Mouse (Mus musculus) lung, embryonic 14.5 days (tissue): ENCODE results near the gene Cd300ld2. TPM values are rescaled to one million over a fixed set of nuclear protein-coding genes. Genes with fewer than 3 reads are reported as not detected.
"Not testable (repeated sequence)": the region's sequence is repeated elsewhere in the genome, so short reads cannot be mapped to it uniquely, and the experiment has no call there.

Experiments
- ATAC-seq: fragments of 200-750 bp; cut with Nextera tagmentation; 2 replicates; pipeline ENCODE4 v1.8.0; 2017; ENCODE audit warnings: mild to moderate bottlenecking, moderate TSS enrichment, moderate library complexity; ENCODE audit not compliant: insufficient read depth
- DNase-seq: peaks from one replicate; pipeline ENCODE4 v3.0.0-alpha.2; 2015
- H3K27ac ChIP-seq: fragments of 300-500 bp; sonication (generic); 2 replicates; pipeline ENCODE4 v1.5.1; 2014; ENCODE audit warnings: low read depth, mild to moderate bottlenecking, moderate library complexity
- H3K27me3 ChIP-seq: fragments of 300-500 bp; sonication (generic); 2 replicates; pipeline ENCODE4 v1.6.1; 2014; ENCODE audit warnings: low read length, control low read depth; ENCODE audit not compliant: insufficient read depth
- H3K36me3 ChIP-seq: fragments of 300-500 bp; sonication (generic); 2 replicates; pipeline ENCODE4 v1.6.1; 2014; ENCODE audit warnings: control low read depth; ENCODE audit not compliant: insufficient read depth
- H3K4me1 ChIP-seq: fragments of 300-500 bp; sonication (generic); 2 replicates; pipeline ENCODE4 v1.6.1; 2014; ENCODE audit warnings: antibody characterized with exemption, control low read depth; ENCODE audit not compliant: insufficient read depth
- H3K4me2 ChIP-seq: fragments of 300-500 bp; sonication (generic); 2 replicates; pipeline ENCODE4 v1.6.1; 2014; ENCODE audit warnings: mild to moderate bottlenecking
- H3K4me3 ChIP-seq: fragments of 300-500 bp; sonication (generic); 2 replicates; pipeline ENCODE4 v1.5.1; 2014; ENCODE audit warnings: low read depth, low read length
- H3K9ac ChIP-seq: fragments of 300-500 bp; sonication (generic); 2 replicates; pipeline ENCODE4 v1.6.1; 2014
- H3K9me3 ChIP-seq: fragments of 300-500 bp; sonication (generic); 2 replicates; pipeline ENCODE4 v1.6.1; 2016; ENCODE audit warnings: low read depth, low read length, control low read depth
- CTCF ChIP-seq: IDR thresholded peaks from 2 replicates; pipeline ENCODE4 v1.5.1; 2016; ENCODE audit warnings: antibody characterized with exemption, low read depth
- WGBS: fragments of 180-500 bp; shearing (Covaris S2); extraction: QIAGEN DNeasy Blood & Tissue Kit; methylation state at CpG from one replicate; pipeline ENCODE4 v1.1.7; 2014; 5-methylcytosine and 5-hydroxymethylcytosine counted together
- polyA plus RNA-seq: library from polyadenylated mRNA; unstranded; fragments of >200 nt; fragmentation: Nextera tagmentation; extraction: Ambion mirVana; gene quantifications from 2 replicates; pipeline ENCODE4 v1.2.1, GENCODE M21; 2014

The Cd300ld2 gene
- polyA plus RNA-seq, 1 experiment from 2014 or later: not detected

DNA sequence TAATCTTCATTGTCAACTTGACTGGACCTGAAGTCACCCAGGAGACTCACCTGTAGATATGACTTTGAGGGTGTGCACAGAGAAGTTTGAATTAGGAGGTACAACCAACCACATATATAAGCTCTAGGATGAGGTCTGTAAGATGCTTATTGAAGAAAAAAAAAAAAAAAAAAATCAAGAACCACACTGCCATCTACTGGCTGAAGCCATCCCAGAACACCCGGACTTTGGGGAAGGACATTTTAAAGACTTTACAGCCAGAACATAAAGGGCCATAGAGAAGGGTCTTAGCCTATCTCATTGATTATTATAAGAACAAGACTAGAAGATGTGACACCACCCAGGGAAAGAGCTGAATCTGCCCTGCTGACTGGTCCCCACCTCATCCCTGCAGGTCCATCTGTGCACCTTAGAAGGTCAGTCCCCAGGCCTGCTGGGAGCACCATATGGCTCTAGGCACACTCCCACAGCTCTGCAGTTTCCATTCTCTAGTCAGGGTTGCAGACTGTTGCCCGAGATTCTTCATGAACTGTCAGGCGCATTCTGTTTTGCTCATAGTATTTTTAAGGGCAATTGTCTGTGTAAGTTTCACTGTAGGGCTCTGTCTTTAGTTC lies 33.4 kb upstream of the Cd300ld2 start:
- DNase-seq (peak; percentile 41), ATAC-seq (no peak)
- no peaks in the 10 kb centered on the region for H3K36me3 ChIP-seq
- peak; percentile 24; the same call in 1 of the 2 replicates for TF ChIP-seq CTCF
- no peak overlapping the region for H3K4me3 ChIP-seq
- H3K27ac ChIP-seq: no peak overlapping the region
- WGBS: 31% methylated on average over 3 of the region's 3 CpGs
- H3K27me3 ChIP-seq: no peaks in the 10 kb centered on the region
- H3K4me2 ChIP-seq: no peak overlapping the region
- H3K9ac ChIP-seq: no peak overlapping the region
- H3K4me1 ChIP-seq: no peaks in the 10 kb centered on the region
- no peaks in the 10 kb centered on the region for H3K9me3 ChIP-seq

DNA sequence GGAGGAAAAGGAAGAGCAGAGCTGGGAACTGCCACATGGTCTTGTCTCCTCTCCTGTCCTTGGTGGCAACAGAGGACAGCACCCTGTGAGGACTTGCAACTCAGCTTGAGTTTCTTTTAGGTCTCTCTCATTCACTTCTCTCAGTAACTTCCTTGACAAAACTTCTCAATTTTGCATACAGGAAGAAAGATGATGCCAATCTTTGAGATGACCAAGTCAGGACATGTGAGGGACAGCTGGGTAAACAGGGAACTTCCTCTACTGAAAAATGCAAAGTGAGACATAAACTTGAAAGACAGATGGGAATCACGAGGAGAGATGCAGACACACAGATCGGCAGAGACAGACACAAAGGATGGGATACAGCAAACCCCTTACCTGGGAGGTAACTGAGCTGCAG lies 32.3 kb upstream of the Cd300ld2 start, which contains the start of gene Cd300ld3:
Gene Cd300ld3, minus strand, starts transcription at position 151 of the 400 bp plus-strand sequence.
- H3K4me3 ChIP-seq: no peak within 1 kb of the TSS
- ATAC-seq (no peak), DNase-seq (no peak)
- no peaks in the 10 kb centered on the region for H3K4me1 ChIP-seq
- no peak within 1 kb of the TSS for H3K4me2 ChIP-seq
- no peaks in the 10 kb centered on the region for H3K27me3 ChIP-seq
- H3K9ac ChIP-seq: no peak within 1 kb of the TSS
- H3K36me3 ChIP-seq: no peaks in the 10 kb centered on the region
- no peak for TF ChIP-seq CTCF
- H3K9me3 ChIP-seq: no peaks in the 10 kb centered on the region
- 65% methylated on average over 2 of the region's 2 CpGs for WGBS
- H3K27ac ChIP-seq: no peak within 1 kb of the TSS

DNA sequence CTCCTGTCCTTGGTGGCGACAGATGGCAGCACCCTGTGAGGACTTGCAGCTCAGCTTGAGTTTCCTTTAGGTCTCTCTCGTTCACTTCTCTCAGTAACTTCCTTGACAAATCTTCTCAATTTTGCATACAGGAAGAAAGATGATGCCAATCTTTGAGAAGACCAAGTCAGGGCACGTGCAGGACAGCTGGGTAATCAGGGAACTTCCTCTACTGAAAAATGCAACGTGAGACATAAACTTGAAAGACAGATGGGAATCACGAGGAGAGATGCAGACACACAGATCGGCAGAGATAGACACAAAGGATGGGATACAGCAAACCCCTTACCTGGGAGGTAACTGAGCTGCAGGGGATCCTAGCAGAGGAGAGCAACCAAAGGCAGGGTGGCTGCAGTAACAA lies 21.7 kb upstream of the Cd300ld2 start, which contains the start of gene Cd300ld5:
Gene Cd300ld5, minus strand, starts transcription at position 101 of the 400 bp plus-strand sequence.
- not testable (repeated sequence) for H3K9me3 ChIP-seq, H3K4me3 ChIP-seq, H3K4me1 ChIP-seq, H3K36me3 ChIP-seq, H3K9ac ChIP-seq, H3K4me2 ChIP-seq, DNase-seq, ATAC-seq, H3K27me3 ChIP-seq, H3K27ac ChIP-seq
- no CpG with 5 or more reads among the region's 6 CpGs for WGBS

DNA sequence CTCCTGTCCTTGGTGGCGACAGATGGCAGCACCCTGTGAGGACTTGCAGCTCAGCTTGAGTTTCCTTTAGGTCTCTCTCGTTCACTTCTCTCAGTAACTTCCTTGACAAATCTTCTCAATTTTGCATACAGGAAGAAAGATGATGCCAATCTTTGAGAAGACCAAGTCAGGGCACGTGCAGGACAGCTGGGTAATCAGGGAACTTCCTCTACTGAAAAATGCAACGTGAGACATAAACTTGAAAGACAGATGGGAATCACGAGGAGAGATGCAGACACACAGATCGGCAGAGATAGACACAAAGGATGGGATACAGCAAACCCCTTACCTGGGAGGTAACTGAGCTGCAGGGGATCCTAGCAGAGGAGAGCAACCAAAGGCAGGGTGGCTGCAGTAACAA lies 10.9 kb upstream of the Cd300ld2 start, which contains the start of gene Cd300ld4:
Gene Cd300ld4, minus strand, starts transcription at position 101 of the 400 bp plus-strand sequence.
- H3K36me3 ChIP-seq, H3K27ac ChIP-seq, H3K27me3 ChIP-seq, H3K9ac ChIP-seq, H3K4me3 ChIP-seq, DNase-seq, H3K9me3 ChIP-seq, H3K4me1 ChIP-seq, H3K4me2 ChIP-seq, ATAC-seq: not testable (repeated sequence)
- WGBS: no CpG with 5 or more reads among the region's 6 CpGs

DNA sequence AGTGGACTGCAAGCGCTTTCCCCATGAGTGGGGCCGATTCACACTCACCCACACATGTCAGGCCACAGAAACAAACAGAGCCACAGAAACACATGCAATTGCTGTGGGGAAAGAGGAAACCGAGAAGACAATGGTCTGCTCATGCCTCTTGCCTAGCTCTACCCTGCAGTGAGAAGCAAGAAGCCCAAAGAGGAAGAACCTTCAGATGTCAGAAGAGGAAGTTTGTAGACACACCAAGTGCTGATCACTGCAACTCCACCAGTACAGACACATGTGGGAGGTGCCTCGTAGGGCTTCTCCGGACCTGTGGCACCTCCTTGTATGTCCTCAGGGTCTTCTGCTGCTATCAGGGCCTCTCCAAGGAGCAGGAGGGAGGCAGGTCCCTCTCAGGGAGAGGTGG lies 11.9 kb downstream of the Cd300ld2 start:
- Histone ChIP-seq H3K36me3 (no peaks in the 10 kb centered on the region), H3K27ac (no peak overlapping the region), H3K9me3 (no peaks in the 10 kb centered on the region), H3K4me1 (no peaks in the 10 kb centered on the region), H3K9ac (no peak overlapping the region), H3K4me3 (no peak overlapping the region), H3K27me3 (no peaks in the 10 kb centered on the region), H3K4me2 (no peak overlapping the region)
- WGBS: 80% methylated on average over 5 of the region's 5 CpGs
- no peak for ATAC-seq
- no peak for TF ChIP-seq CTCF
- peak; percentile 0 for DNase-seq

DNA sequence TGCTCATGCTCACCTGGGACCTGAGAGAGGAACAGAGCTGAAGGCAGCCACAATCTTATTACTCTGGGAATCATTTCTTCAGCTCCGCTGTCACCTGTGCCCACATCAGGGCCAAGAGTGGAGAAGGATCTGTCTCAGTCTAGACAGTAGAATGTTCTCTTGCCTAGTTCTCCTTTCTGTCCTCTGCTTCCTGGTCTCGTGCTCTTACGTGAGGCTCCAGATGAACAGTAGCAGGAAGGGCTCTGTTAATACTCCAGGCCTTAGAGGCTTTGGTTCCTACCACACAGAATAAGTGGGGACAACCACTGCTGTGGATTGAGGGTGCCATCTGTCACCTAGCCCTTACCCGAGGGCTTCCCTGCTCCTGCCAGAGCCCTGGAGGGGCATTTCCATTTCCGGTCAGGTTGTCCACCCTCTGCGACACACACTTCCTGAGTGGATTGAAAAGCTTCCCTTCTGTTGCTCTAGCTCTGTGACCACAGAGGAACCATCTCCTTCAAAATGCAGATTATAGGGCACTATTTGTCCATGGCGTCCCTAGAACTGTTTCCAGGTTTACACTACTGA lies 14.4 kb downstream of the Cd300ld2 start, which contains the start of gene Cd300c2:
Gene Cd300c2, minus strand, starts transcription at position 407 of the 567 bp plus-strand sequence.
- Histone ChIP-seq H3K9me3 (no peaks in the 10 kb centered on the region), H3K4me2 (no peak within 1 kb of the TSS), H3K27ac (no peak within 1 kb of the TSS), H3K36me3 (no peaks in the 10 kb centered on the region), H3K4me3 (no peak within 1 kb of the TSS), H3K9ac (no peak within 1 kb of the TSS), H3K4me1 (no peaks in the 10 kb centered on the region), H3K27me3 (no peaks in the 10 kb centered on the region)
- ATAC-seq (no peak), DNase-seq (no peak)
- TF ChIP-seq CTCF: no peak
- WGBS: 72% methylated on average over 7 of the region's 7 CpGs

DNA sequence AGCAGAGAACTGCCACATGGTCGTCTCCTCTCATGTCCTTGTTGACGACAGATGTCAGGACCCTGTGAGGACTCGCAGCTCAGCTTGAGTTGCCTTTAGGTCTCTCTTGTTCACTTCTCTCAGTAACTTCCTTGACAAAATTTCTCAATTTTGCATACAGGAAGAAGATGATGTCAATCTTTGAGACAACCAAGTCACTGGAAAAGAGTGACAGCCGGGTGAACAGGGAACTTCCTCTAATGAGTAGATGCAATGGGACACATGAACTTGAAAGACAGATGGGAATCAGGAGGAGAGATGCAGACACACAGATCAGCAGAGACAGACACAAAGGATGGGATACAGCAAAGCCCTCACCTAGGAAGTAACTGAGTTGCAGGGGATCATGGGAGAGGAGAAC lies 26.2 kb downstream of the Cd300ld2 start, which contains the start of gene Cd300ld:
Gene Cd300ld, minus strand, starts transcription at position 130 of the 400 bp plus-strand sequence.
- ATAC-seq (no peak), DNase-seq (no peak)
- TF ChIP-seq CTCF: no peak
- H3K9me3 ChIP-seq: no peaks in the 10 kb centered on the region
- 64% methylated on average over 4 of the region's 4 CpGs for WGBS
- no peaks in the 10 kb centered on the region for H3K27me3 ChIP-seq
- no peak within 1 kb of the TSS for H3K9ac ChIP-seq
- no peak within 1 kb of the TSS for H3K4me2 ChIP-seq
- no peak within 1 kb of the TSS for H3K4me3 ChIP-seq
- no peaks in the 10 kb centered on the region for H3K36me3 ChIP-seq
- H3K4me1 ChIP-seq: no peaks in the 10 kb centered on the region
- no peak within 1 kb of the TSS for H3K27ac ChIP-seq
